In the genomic region with DNA sequence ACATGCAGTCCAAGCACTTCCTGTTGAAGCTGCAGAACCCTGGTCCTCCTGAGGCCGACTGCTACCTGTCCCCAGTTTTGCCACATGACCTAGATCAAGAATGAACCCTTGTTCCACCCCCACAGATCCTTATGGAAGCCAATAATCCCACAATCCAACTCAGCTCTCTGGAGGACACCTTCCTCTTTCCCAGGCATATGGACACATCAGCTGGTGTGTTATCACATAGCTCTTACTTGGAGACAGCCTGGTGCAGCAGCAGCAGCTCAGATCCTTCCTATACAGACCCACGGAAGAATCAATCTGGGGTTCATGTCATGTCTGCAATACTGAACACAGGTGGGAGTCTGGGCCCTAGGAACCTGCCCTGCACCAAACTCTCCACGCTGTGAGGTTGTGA, we compare ENCODE assay signal across 9 mouse cellular contexts.
"Had no signal": no experiment of that assay in that cellular context is flagged by ENCODE, and none has a peak within 500 bp of the region (broad histone marks: within the 10 kb centered on the region; RNA-seq: fewer than 3 reads in every experiment).

No protein-coding gene starts in this region.

- ATAC-seq: intestine, postnatal 0 days; midbrain, embryonic 15.5 days had no signal

- H3K27ac ChIP-seq: liver, embryonic 14.5 days; midbrain, embryonic 15.5 days; neural tube, embryonic 12.5 days; stomach, embryonic 15.5 days had no signal

- H3K27me3 ChIP-seq: midbrain, embryonic 15.5 days; neural tube, embryonic 12.5 days; stomach, embryonic 15.5 days had no signal

- H3K4me1 ChIP-seq: stomach, embryonic 15.5 days had no signal

- DNase-seq: kidney, adult 8-10 months; kidney, postnatal 25 days; lung, adult 18-20 months; thymus, postnatal 4 days had no signal

- H3K4me3 ChIP-seq: midbrain, embryonic 15.5 days; neural tube, embryonic 12.5 days; stomach, embryonic 15.5 days had no signal

- H3K4me2 ChIP-seq: midbrain, embryonic 15.5 days; neural tube, embryonic 12.5 days; stomach, embryonic 15.5 days had no signal

- H3K9ac ChIP-seq: liver, embryonic 14.5 days; midbrain, embryonic 15.5 days; neural tube, embryonic 12.5 days; stomach, embryonic 15.5 days had no signal

- H3K9me3 ChIP-seq: midbrain, embryonic 15.5 days; neural tube, embryonic 12.5 days; stomach, embryonic 15.5 days had no signal

- H3K36me3 ChIP-seq: midbrain, embryonic 15.5 days; neural tube, embryonic 12.5 days; stomach, embryonic 15.5 days had no signal
